Mouse (Mus musculus): ENCODE data around the gene Adra2c.

The Adra2c gene

GRCm38 (mm10) chr5:35311738-35312250 lies 33.7 kb downstream of the Adra2c start:
- ATAC-seq (ENCODE audit: low TSS enrichment), result no peak

GRCm38 (mm10) chr5:35313231-35313821 lies 35.2 kb downstream of the Adra2c start:
- ATAC-seq (ENCODE audit: low TSS enrichment), result peak; percentile 75

- peak; percentile 80 for ATAC-seq (ENCODE audit: low TSS enrichment)
Observed at GRCm38 (mm10) chr5:35313826-35314586, 35.9 kb downstream of the Adra2c start.

- no peak for ATAC-seq (ENCODE audit: low TSS enrichment)
Observed at GRCm38 (mm10) chr5:35314629-35315028, 36.5 kb downstream of the Adra2c start.

GRCm38 (mm10) chr5:35315204-35315603 lies 37.1 kb downstream of the Adra2c start:
- ATAC-seq (ENCODE audit: low TSS enrichment), result no peak

GRCm38 (mm10) chr5:35320650-35321049 lies 42.5 kb downstream of the Adra2c start:
- ATAC-seq (ENCODE audit: low TSS enrichment), result peak; percentile 42; the same call in 1 of the 2 replicates

- ATAC-seq (ENCODE audit: low TSS enrichment), result peak; percentile 70
Observed at GRCm38 (mm10) chr5:35330822-35331221, 52.7 kb downstream of the Adra2c start.
